Mouse (Mus musculus) kidney, postnatal 0 days (tissue): ENCODE measurements around the gene Tars. TPM values are rescaled to one million over a fixed set of nuclear protein-coding genes. Genes with fewer than 3 reads are reported as not detected.

ENCODE experiments used
- ATAC-seq: fragments of 200-750 bp; cut with Nextera tagmentation; replicated peaks from 2 replicates; pipeline ENCODE4 v1.8.0; 2017; ENCODE audit warnings: low read depth, moderate number of reproducible peaks, moderate TSS enrichment, moderate library complexity; ENCODE audit not compliant: low FRiP score
- DNase-seq: peaks from one replicate; pipeline ENCODE4 v3.0.0-alpha.2; 2016; ENCODE audit warnings: low spot score
- H3K27ac ChIP-seq: fragments of 300-500 bp; sonication (generic); 2 replicates; pipeline ENCODE4 v1.5.1; 2014; ENCODE audit warnings: mild to moderate bottlenecking
- H3K27me3 ChIP-seq: fragments of 300-500 bp; sonication (generic); 2 replicates; pipeline ENCODE4 v1.6.1; 2014; ENCODE audit warnings: low read length, mixed read lengths; ENCODE audit not compliant: insufficient read depth
- H3K36me3 ChIP-seq: fragments of 300-500 bp; sonication (generic); 2 replicates; pipeline ENCODE4 v1.6.1; 2014; ENCODE audit warnings: low read length, mixed read lengths; ENCODE audit not compliant: insufficient read depth
- H3K4me1 ChIP-seq: fragments of 300-500 bp; sonication (generic); replicated peaks from 2 replicates; pipeline ENCODE4 v1.6.1; 2014; ENCODE audit warnings: antibody characterized with exemption, low read length, mixed read lengths; ENCODE audit not compliant: insufficient read depth
- H3K4me2 ChIP-seq: fragments of 300-500 bp; sonication (generic); 2 replicates; pipeline ENCODE4 v1.6.1; 2014; ENCODE audit warnings: mild to moderate bottlenecking, low read length, moderate library complexity, mixed read lengths
- H3K4me3 ChIP-seq: fragments of 300-500 bp; sonication (generic); replicated peaks from 2 replicates; pipeline ENCODE4 v1.5.1; 2014; ENCODE audit warnings: low read depth, low read length
- H3K9ac ChIP-seq: fragments of 300-500 bp; sonication (generic); 2 replicates; pipeline ENCODE4 v1.6.1; 2014; ENCODE audit warnings: low read depth, low read length
- H3K9me3 ChIP-seq: fragments of 300-500 bp; sonication (generic); replicated peaks from 2 replicates; pipeline ENCODE4 v1.6.1; 2016; ENCODE audit warnings: low read length, inconsistent platforms, mixed read lengths
- CTCF ChIP-seq: IDR thresholded peaks from 2 replicates; pipeline ENCODE4 v1.5.1; 2016; ENCODE audit warnings: antibody characterized with exemption, low read depth, mild to moderate bottlenecking, moderate library complexity
- WGBS: fragments of 180-500 bp; shearing (Covaris S2); extraction: QIAGEN DNeasy Blood & Tissue Kit; methylation state at CpG from one replicate; pipeline ENCODE4 v1.1.7; 2014; 5-methylcytosine and 5-hydroxymethylcytosine counted together
- polyA plus RNA-seq: library from polyadenylated mRNA; unstranded; fragments of >200 nt; fragmentation: Nextera tagmentation; extraction: Ambion mirVana; gene quantifications from 2 replicates; pipeline ENCODE4 v1.2.1, GENCODE M21; 2015

The Tars gene
- polyA plus RNA-seq, 1 experiment from 2014 or later, result 43.2 TPM

- Histone ChIP-seq H3K27me3 (no peaks in the 10 kb centered on the region), H3K27ac (no peak overlapping the region), H3K4me3 (no peak overlapping the region), H3K4me1 (no peaks in the 10 kb centered on the region), H3K9me3 (no peaks in the 10 kb centered on the region), H3K36me3 (no peaks in the 10 kb centered on the region), H3K9ac (no peak overlapping the region), H3K4me2 (no peak overlapping the region)
- DNase-seq, result no peak
- ATAC-seq, result no peak
- TF ChIP-seq CTCF, result no peak
- WGBS, result 81% methylated on average over 7 of the region's 7 CpGs
Measured at GRCm38 (mm10) chr15:11370477-11371085, 28.9 kb downstream of the Tars start.

- no peaks in the 10 kb centered on the region for H3K4me1 ChIP-seq
- no peak for TF ChIP-seq CTCF
- DNase-seq, result no peak
- H3K9ac ChIP-seq, result no peak overlapping the region
- H3K4me3 ChIP-seq, result no peak overlapping the region
- ATAC-seq, result no peak
- H3K27me3 ChIP-seq, result no peaks in the 10 kb centered on the region
- no peaks in the 10 kb centered on the region for H3K9me3 ChIP-seq
- H3K36me3 ChIP-seq, result no peaks in the 10 kb centered on the region
- H3K27ac ChIP-seq, result no peak overlapping the region
- no peak overlapping the region for H3K4me2 ChIP-seq
- 63% methylated on average over 3 of the region's 3 CpGs for WGBS
Measured at GRCm38 (mm10) chr15:11369572-11369971, 29.9 kb downstream of the Tars start.

DNA sequence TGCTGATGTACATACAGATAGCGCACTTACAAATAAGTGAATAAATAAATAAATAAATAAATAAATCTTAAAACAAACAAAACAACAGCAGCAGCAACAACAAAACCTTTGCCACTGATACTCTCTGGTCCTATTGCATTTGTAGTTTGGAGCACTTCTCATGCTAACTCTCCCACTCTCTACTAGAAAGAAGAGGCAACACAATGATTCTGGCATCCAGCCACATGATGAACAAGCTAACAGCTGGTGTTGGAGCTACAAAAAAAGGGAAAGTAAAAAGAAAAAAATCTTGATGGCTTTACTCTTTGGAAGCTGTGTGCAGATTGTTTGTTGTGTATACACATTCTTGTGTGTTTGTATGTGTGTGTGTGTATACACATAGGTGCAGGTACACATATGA, 34.7 kb downstream of the Tars start:
- 94% methylated on average over 1 of the region's 1 CpGs for WGBS
- Histone ChIP-seq H3K4me2 (no peak overlapping the region), H3K9ac (no peak overlapping the region), H3K4me1 (no peaks in the 10 kb centered on the region), H3K27ac (no peak overlapping the region), H3K27me3 (no peaks in the 10 kb centered on the region), H3K4me3 (no peak overlapping the region), H3K36me3 (no peaks in the 10 kb centered on the region), H3K9me3 (no peaks in the 10 kb centered on the region)
- DNase-seq (peak; percentile 18), ATAC-seq (no peak)
- TF ChIP-seq CTCF, result no peak

DNA sequence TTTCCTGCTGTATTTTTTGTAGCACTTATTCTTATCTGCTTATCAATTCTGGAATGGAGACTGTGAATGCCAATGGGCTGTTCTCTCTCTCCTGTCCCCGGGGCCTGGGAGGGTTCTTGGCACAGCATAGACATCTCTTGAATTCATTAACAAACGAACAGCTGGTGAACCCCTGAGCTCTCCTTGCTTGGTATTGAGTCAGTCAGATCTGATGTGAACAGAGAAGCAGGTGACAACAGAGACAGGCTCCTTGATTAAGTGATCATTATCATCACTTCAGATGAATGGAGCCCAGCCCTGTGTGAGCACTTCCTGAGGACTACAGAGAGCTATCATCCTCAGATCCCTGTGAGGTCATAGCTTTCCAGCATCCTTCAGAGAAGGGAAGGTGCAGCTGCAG, 35.4 kb downstream of the Tars start:
- no peak for TF ChIP-seq CTCF
- Histone ChIP-seq H3K27ac (no peak overlapping the region), H3K4me1 (no peaks in the 10 kb centered on the region), H3K27me3 (no peaks in the 10 kb centered on the region), H3K4me2 (no peak overlapping the region), H3K9ac (no peak overlapping the region), H3K9me3 (no peaks in the 10 kb centered on the region), H3K36me3 (no peaks in the 10 kb centered on the region), H3K4me3 (no peak overlapping the region)
- DNase-seq (no peak), ATAC-seq (no peak)
- WGBS, result 47% methylated on average over 2 of the region's 2 CpGs

- Histone ChIP-seq H3K27me3 (no peaks in the 10 kb centered on the region), H3K4me2 (no peak overlapping the region), H3K4me3 (no peak overlapping the region), H3K36me3 (no peaks in the 10 kb centered on the region), H3K9me3 (no peaks in the 10 kb centered on the region), H3K9ac (no peak overlapping the region), H3K27ac (no peak overlapping the region), H3K4me1 (no peaks in the 10 kb centered on the region)
- ATAC-seq (no peak), DNase-seq (no peak)
- WGBS, result 72% methylated on average over 5 of the region's 5 CpGs
- no peak for TF ChIP-seq CTCF
Measured at GRCm38 (mm10) chr15:11361824-11362223, 37.6 kb downstream of the Tars start.

- no peak overlapping the region for H3K27ac ChIP-seq
- H3K27me3 ChIP-seq, result no peaks in the 10 kb centered on the region
- no peak overlapping the region for H3K4me3 ChIP-seq
- no peak overlapping the region for H3K4me2 ChIP-seq
- no peaks in the 10 kb centered on the region for H3K4me1 ChIP-seq
- no peak overlapping the region for H3K9ac ChIP-seq
- ATAC-seq (no peak), DNase-seq (no peak)
- H3K9me3 ChIP-seq, result no peaks in the 10 kb centered on the region
- TF ChIP-seq CTCF, result no peak
- H3K36me3 ChIP-seq, result no peaks in the 10 kb centered on the region
- WGBS, result 71% methylated on average over 1 of the region's 1 CpGs
Measured at GRCm38 (mm10) chr15:11360888-11361287, 38.6 kb downstream of the Tars start.

DNA sequence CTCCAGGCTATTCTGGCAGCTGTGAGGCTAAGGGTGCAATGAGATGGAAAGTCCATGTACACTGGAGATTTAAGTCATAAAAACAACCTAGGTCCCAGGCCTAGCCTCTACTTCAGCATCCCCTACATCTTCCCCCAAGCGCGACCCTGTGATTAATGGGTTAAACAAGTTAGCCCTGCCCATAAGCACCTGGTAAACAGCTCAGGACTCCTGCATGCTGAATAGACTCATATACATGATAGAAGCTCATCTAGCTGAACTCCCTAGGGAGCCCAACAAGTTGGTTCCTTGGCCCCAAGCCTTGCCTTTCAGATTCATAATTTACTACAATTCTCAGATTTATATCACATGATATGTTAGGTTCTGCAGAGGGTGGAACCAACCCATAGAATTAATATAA, 42.0 kb downstream of the Tars start:
- WGBS, result 87% methylated on average over 2 of the region's 2 CpGs
- DNase-seq (no peak), ATAC-seq (no peak)
- H3K36me3 ChIP-seq, result no peaks in the 10 kb centered on the region
- H3K27ac ChIP-seq, result no peak overlapping the region
- no peaks in the 10 kb centered on the region for H3K9me3 ChIP-seq
- no peak overlapping the region for H3K4me2 ChIP-seq
- H3K4me3 ChIP-seq, result no peak overlapping the region
- H3K9ac ChIP-seq, result no peak overlapping the region
- no peaks in the 10 kb centered on the region for H3K27me3 ChIP-seq
- TF ChIP-seq CTCF, result no peak
- H3K4me1 ChIP-seq, result no peaks in the 10 kb centered on the region
